Mouse (Mus musculus) olfactory bulb, adult 2 months (tissue): ENCODE measurements around the gene Khk.

Source experiments
- CTCF ChIP-seq: fragments of 200-500 bp; IDR thresholded peaks from 2 replicates; pipeline ENCODE4 v1.5.1; 2012; ENCODE audit warnings: low read depth, mild to moderate bottlenecking, low read length, moderate library complexity; ENCODE audit not compliant: insufficient read depth
- POLR2A ChIP-seq: fragments of 200-500 bp; IDR thresholded peaks from 2 replicates; pipeline ENCODE4 v1.6.1; 2012; ENCODE audit warnings: mild to moderate bottlenecking, low read depth, low read length, moderate library complexity; ENCODE audit not compliant: insufficient read depth

DNA sequence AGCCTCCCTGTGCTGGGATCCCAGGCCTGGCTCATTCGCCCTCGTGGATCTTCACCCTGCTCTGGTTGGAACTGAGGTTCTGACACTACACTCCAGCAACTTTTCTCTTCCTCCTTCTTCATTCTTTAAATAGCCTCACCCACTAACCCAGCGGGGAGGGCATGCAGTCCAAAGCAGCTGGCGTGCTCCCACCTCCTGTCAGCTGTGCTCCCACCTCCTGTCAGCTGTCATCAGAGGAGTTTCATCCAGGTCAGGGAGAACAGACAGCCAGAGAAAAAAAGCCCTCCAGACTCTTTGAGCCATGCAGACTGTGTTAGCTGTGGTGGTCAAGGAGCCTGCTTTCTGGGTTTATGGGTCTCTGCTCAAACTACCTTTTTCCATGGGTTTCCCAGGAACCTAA is 10.1 kb downstream of the Khk start:
- TF ChIP-seq POLR2A (no peak), CTCF (no peak)
